Mouse (Mus musculus) central nervous system, embryonic 11.5 days (tissue): ENCODE data around the gene Zfhx2. TPM values are rescaled to one million over a fixed set of nuclear protein-coding genes. Genes with fewer than 3 reads are reported as not detected.

Experiments used
- polyA plus RNA-seq: library from polyadenylated mRNA; depleted of rRNA; stranded (reverse); fragments of >200 nt; gene quantifications from 2 replicates; pipeline ENCODE4 v1.2.3, GENCODE M21; 2012; rRNA removed

Zfhx2 gene
- 12.8 and 14.9 TPM in 2 replicates for polyA plus RNA-seq

DNA sequence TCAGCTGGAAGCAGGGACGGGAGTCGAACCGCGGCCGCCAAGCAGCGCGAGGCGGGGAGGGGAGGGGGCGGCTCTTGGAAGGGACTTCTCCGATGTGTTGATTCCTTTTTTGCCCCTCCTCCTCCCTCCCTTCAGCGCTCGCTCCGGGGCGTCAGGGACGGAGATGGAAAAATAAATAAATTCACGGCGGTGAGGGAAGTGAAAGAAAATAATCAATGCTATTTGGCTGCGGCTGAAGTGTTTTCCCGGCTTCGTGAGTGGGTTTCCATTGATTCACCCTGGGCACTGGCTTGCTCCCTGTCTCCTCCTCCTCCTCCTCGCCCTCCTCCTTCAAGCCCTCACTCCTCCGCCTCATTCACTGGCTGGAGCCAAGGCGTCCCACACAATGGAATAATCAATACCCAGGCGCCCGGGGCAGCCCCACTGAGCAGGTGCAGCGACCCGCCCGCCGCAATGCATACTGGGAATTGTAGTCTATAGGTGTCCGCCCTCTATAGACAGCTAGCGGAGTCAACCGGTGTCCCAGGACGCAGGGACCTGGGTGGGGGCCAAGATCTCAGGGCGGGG lies at the start of gene Zfhx2:
Gene Zfhx2 (minus strand): TSS at position 314 of the 567 bp plus-strand sequence.

DNA sequence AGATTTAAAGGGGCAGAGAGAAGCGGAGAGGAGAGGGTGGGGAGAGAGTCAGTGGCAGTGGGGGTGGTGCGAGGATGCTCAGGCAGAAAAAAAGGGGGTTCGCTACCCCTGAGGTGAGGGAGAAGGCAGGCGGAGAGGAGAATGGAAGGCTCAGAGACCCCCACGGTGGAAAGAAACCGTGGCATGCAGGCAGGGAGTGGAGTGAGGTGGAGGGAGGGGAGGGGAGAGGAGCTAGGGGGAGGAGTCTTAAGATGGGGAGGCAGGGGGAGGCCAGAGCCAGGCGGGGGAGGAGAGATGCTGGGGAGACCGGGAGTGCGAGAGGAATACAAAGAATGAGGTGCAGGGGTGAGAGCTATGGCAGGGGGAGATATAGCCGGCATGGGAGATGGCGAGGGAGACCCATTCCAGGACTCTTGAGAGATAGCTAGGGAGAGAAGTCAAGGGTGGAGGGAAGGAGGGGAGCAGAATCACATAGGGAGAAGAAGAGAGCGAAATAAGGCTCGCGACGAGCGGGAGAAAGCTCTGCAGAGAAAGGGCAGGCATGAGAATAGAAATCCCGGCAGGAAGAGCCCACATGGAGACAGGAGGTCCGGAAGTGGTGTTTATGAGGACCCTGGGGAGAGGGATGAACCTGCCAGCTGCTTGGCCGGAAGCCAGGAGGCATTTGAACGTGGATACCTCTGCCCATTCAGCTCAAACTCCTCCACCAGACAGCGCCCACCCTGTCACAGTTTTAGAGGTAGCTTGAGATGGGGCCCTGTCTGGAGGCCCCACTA lies 24.5 kb upstream of the Zfhx2 start, which contains the start of gene Jph4:
Gene Jph4 (minus strand): TSS at position 511 of the 776 bp plus-strand sequence.

DNA sequence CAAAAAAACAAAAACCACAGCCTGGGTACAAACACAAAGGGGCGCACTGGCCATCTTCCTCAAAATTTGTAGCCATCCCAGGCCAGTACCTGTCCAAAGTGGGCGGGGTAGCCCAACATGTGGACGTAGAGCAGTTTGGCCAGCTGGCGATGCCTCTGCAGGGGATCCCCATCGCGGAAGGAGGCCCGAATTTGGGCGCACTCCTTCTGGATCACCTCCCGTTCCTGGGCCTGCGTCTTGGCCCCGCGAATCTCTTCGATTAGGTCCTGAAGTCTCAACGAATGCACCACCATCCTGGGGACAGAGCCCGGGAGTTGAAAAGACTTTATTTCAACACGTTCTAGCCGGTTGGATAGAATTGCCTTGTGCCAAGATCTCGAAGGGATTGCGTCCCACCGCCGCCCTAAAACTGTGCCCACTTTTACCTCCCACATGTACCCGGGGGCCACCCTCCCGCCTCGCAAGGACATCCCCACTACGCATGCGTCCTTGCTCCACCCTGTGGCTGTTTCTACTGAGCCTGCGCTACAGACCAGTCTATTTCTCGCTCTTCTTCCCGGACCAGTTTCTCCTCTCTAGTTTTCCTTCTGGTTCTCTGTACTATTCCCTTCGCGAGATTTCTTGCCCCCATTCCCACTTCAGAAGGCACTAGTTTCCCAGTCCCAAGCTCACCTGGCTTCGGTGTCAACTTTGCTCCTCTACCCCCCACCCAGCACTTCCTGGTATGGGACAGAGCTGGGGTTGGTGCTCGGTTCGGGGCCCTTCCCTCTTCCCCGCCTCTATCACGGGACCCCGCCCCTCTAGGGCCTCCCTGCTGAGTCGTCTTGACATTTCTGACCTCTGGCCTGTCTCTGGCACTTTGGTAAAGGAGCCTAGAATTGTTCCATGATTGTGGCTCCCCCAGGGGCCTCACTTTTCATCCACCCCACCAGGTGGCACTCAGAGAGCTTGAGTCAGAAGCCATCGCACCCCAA lies 14.0 kb upstream of the Zfhx2 start, which contains the start of gene Ap1g2:
Gene Ap1g2 (minus strand): TSS at position 758 of the 974 bp plus-strand sequence.

DNA sequence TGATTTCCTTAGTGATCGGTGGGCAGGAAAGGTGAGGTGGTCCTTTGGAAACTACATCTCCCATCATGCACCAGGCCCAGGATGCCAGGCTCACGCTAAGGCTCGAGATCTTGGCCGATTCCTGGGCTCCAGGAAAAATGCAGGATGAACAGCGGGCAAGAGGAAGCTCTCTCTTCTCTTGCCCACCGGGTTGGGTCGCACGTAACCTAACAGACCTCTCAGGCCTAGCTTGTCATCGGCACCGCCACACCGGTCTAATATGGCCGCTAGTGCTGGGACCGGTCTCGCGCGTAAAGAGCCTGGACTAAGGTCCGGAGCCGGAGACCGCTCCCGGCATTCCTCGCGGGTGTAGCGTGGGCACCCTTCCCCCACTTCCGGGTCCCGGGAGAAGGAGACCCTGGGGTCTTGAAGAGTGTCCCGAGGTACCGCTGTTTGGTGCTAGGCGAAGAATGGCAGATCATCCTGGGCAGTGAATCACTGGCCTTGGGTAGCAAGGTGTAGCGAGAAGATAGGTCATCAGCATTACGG lies 2.6 kb upstream of the Zfhx2 start, which contains the start of gene Thtpa:
Gene Thtpa (plus strand): TSS at position 81 of the 528 bp plus-strand sequence.

DNA sequence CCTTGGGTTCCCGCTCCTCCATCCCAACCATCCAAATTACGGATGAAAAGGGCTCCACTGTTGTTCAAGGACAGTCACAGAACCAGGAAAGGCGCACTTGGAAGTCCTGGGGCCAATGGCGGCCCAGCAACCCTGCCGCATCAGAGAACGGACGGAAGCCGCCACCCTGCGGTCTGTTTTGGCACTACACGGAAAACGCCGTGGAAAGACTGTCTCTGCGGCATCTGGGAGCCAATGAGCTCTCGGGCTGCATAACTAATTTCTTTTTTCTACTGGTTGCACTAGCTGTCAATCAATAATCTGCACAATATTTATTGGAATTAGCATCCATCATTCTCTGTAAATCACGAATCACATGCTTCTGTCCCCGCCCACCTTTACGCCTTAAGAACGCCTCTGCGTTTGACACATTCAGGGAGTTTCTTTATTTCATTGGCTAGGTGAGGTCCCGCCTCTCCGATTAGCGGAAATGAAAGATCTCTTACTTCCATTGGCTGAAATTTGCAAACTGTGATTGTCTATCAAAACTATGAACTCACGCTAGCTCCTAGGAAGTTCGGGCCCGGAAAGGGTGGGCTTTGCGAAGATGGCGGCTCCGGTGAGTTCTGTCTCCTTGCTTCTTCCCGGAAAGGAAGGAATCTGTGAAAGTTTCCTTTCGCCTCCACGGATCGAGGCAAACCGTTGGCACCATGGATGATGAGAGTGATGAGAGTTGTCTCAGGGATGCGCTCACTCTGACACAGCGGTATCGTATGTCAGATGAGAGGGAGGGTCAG lies 76.9 kb downstream of the Zfhx2 start, which contains the start of gene Ngdn:
Gene Ngdn (plus strand): TSS at position 464 of the 776 bp plus-strand sequence.

Other genes with a start within 250 kb of the Zfhx2 start
- 8.0 and 11.2 TPM in 2 replicates for gene Homez, start 221.4 kb downstream of the Zfhx2 start, polyA plus RNA-seq
- 6.4 and 6.8 TPM in 2 replicates for gene Ppp1r3e, start 214.8 kb downstream of the Zfhx2 start, polyA plus RNA-seq
- 33.6 and 40.4 TPM in 2 replicates for gene Bcl2l2, start 208.9 kb downstream of the Zfhx2 start, polyA plus RNA-seq
- 0.31 and 0.50 TPM in 2 replicates for gene Gm20521, start 208.9 kb downstream of the Zfhx2 start, polyA plus RNA-seq
- gene Pabpn1, start 199.8 kb downstream of the Zfhx2 start, polyA plus RNA-seq: 563 and 639 TPM in 2 replicates
- 183 and 215 TPM in 2 replicates for gene Slc22a17, start 179.2 kb downstream of the Zfhx2 start, polyA plus RNA-seq
- gene Efs, start 166.2 kb downstream of the Zfhx2 start, polyA plus RNA-seq: 29.7 and 43.7 TPM in 2 replicates
- 0.14 and 0.22 TPM in 2 replicates for gene Il25, start 159.6 kb downstream of the Zfhx2 start, polyA plus RNA-seq
- 0.53 and 3.1 TPM in 2 replicates for gene Cmtm5, start 156.1 kb downstream of the Zfhx2 start, polyA plus RNA-seq
- gene Myh6, start 125.4 kb downstream of the Zfhx2 start, polyA plus RNA-seq: 39.9 and 46.8 TPM in 2 replicates
- gene Gm17428, start 115.4 kb downstream of the Zfhx2 start, polyA plus RNA-seq: not detected in 2 replicates
- 49.1 and 69.1 TPM in 2 replicates for gene Myh7, start 97.7 kb downstream of the Zfhx2 start, polyA plus RNA-seq
- 74.5 and 85.9 TPM in 2 replicates for gene Ngdn, start 76.9 kb downstream of the Zfhx2 start, polyA plus RNA-seq
- 8.5 and 12.3 TPM in 2 replicates for gene Thtpa, start 2.5 kb upstream of the Zfhx2 start, polyA plus RNA-seq
- 8.8 and 9.0 TPM in 2 replicates for gene Ap1g2, start 14.3 kb upstream of the Zfhx2 start, polyA plus RNA-seq
- gene Jph4, start 24.6 kb upstream of the Zfhx2 start, polyA plus RNA-seq: 12.3 and 15.7 TPM in 2 replicates
- 0.14 TPM in 1 of 2 replicates, not detected in the other for gene Dhrs2, start 129.7 kb upstream of the Zfhx2 start, polyA plus RNA-seq